Mouse (Mus musculus): ENCODE measurements around the gene Atp11a.

- TF ChIP-seq CTCF (IDR thresholded peaks at IDR 0.05; ENCODE audit: extremely low read depth, insufficient read length, insufficient replicate concordance, low read depth, low read length): no peak
- no peak for TF ChIP-seq POLR2A (IDR thresholded peaks at IDR 0.05; ENCODE audit: low read depth, low read length)
Observed at GRCm38 (mm10) chr8:12895535-12896150, 138.8 kb downstream of the Atp11a start.

Data from small intestine, adult 2 months (tissue).